Mouse (Mus musculus) effector memory CD4-positive, alpha-beta T cell, adult 5 months (primary cell): ENCODE data around the gene Fmo1. TPM values are rescaled to one million over a fixed set of nuclear protein-coding genes. Genes with fewer than 3 reads are reported as not detected.

Source experiments
- polyA plus RNA-seq: library from polyadenylated mRNA; unstranded; fragments of 100-300 nt; shearing (Covaris generic); gene quantifications from one replicate; pipeline ENCODE4 v1.2.1, GENCODE M21; 2017

The Fmo1 gene
- polyA plus RNA-seq, result 0.21 TPM

GRCm38 (mm10) chr1:162866280-162866681, at the start of gene Fmo1:
Fmo1 (minus strand) TSS chr1:162866610.

GRCm38 (mm10) chr1:162897838-162898811, 31.7 kb upstream of the Fmo1 start, which contains the start of gene Fmo2:
Fmo2 (minus strand) TSS chr1:162898726.

GRCm38 (mm10) chr1:162813836-162814156, 52.6 kb downstream of the Fmo1 start, which contains the start of gene Fmo4:
Fmo4 (minus strand) TSS chr1:162813972.

Other genes with a start within 250 kb of the Fmo1 start
- not detected for gene Myoc, start 227.5 kb downstream of the Fmo1 start, polyA plus RNA-seq
- gene Myocos, start 208.4 kb downstream of the Fmo1 start, polyA plus RNA-seq, result not detected
- 282 TPM for gene Prrc2c, start 126.1 kb downstream of the Fmo1 start, polyA plus RNA-seq
- not detected for gene Fmo4, start 52.6 kb downstream of the Fmo1 start, polyA plus RNA-seq
- gene Fmo2, start 32.1 kb upstream of the Fmo1 start, polyA plus RNA-seq, result not detected
- not detected for gene Fmo6, start 70.9 kb upstream of the Fmo1 start, polyA plus RNA-seq
- not detected for gene Fmo3, start 117.9 kb upstream of the Fmo1 start, polyA plus RNA-seq
- not detected for gene Mroh9, start 219.1 kb upstream of the Fmo1 start, polyA plus RNA-seq